Mouse (Mus musculus): ENCODE measurements around the gene Atp9a.

GRCm38 (mm10) chr2:168695027-168695403, 47.2 kb downstream of the Atp9a start:
- no peak for TF ChIP-seq POLR2A (IDR thresholded peaks at IDR 0.05; ENCODE audit: insufficient read depth, low read length)
- TF ChIP-seq CTCF (IDR thresholded peaks at IDR 0.05; ENCODE audit: low read depth, low read length), result no peak
